Mouse (Mus musculus): ENCODE measurements at regions not wholly inside any gene's neighbourhood (a gene's known extent, or its start where the extent isn't known, plus 50 kb on each side); places are given as distances from the start of the nearest gene placed in this dataset.

DNA sequence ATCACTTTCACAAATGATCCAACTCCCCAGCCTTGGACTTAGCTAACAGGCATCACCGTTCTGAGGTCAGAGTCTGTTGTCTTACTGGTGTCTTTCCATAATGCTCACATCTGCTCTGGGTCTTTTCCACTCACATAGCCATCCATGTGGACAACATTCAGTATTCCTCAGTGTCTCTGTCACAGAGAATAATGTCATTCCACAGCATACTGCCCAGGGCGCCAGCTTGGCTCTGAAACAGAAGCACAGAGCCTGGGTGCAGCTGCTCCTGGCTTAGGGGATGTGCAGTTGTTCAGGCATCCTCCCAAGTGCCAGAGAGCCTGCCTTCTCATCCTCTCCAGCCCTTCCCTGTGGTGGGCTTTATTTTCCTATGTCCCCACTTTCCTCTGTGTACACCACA is 226.7 kb upstream of the Mki67 start:
- no peak overlapping the region for H3K9ac ChIP-seq (ENCODE audit: low read depth, low read length)
- no peaks in the 10 kb centered on the region for H3K36me3 ChIP-seq (ENCODE audit: control insufficient read depth, insufficient read depth, low read length)
- no peaks in the 10 kb centered on the region for H3K9me3 ChIP-seq (ENCODE audit: control insufficient read depth, low read length)
- no peak overlapping the region for H3K27ac ChIP-seq (replicated peaks; ENCODE audit: low read depth, low read length)
- no peak overlapping the region for H3K4me3 ChIP-seq (ENCODE audit: low read depth, low read length)
- peak; percentile 63 for DNase-seq (ENCODE audit: low spot score)
- 67% methylated on average over 2 of the region's 2 CpGs for WGBS
- no peaks in the 10 kb centered on the region for H3K27me3 ChIP-seq (replicated peaks; ENCODE audit: control insufficient read depth, insufficient read depth, low read length)
- H3K4me1 ChIP-seq (ENCODE audit: control insufficient read depth, insufficient read depth, low read length) = no peaks in the 10 kb centered on the region
- H3K4me2 ChIP-seq (ENCODE audit: low read depth, low read length) = no peak overlapping the region
- peak; percentile 44; the same call in 1 of the 2 replicates for ATAC-seq (ENCODE audit: low read depth)

- H3K9me3 ChIP-seq (ENCODE audit: control insufficient read depth, low read length) = no peaks in the 10 kb centered on the region
- ATAC-seq (ENCODE audit: low read depth) = peak; percentile 62; the same call in 1 of the 2 replicates
- no peak overlapping the region for H3K4me3 ChIP-seq (ENCODE audit: low read depth, low read length)
- no peaks in the 10 kb centered on the region for H3K36me3 ChIP-seq (ENCODE audit: control insufficient read depth, insufficient read depth, low read length)
- H3K9ac ChIP-seq (ENCODE audit: low read depth, low read length) = no peak overlapping the region
- no peak overlapping the region for H3K27ac ChIP-seq (replicated peaks; ENCODE audit: low read depth, low read length)
- whole genome bisulfite sequencing = 58% methylated on average over 5 of the region's 5 CpGs
- H3K4me1 ChIP-seq (ENCODE audit: control insufficient read depth, insufficient read depth, low read length) = no peaks in the 10 kb centered on the region
- H3K4me2 ChIP-seq (ENCODE audit: low read depth, low read length) = no peak overlapping the region
- H3K27me3 ChIP-seq (replicated peaks; ENCODE audit: control insufficient read depth, insufficient read depth, low read length) = no peaks in the 10 kb centered on the region
- DNase-seq (ENCODE audit: low spot score) = peak; percentile 76
Measured at GRCm38 (mm10) chr7:135946071-135946646, 230.0 kb upstream of the Mki67 start.

DNA sequence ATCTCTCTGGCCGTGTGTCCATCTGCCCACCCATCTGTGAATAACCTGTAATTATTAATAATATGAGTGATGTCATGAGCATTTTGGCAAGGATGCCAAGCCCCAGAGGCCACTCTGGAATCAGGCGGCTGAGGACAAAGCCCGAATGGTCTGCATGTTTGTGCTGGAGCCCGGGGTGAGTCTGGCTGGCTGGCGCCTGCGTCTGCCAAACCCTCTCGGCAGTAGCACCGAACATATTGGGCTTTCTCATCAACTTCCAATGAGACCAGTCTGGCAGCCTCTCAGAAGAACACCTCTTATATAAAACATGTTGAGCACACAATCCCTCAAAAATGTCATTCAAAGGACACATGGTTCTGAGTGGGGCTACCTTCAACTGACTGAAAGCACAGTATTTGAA is 244.9 kb upstream of the Mki67 start:
- Histone ChIP-seq H3K9ac (ENCODE audit: low read depth, low read length) (no peak overlapping the region), H3K36me3 (ENCODE audit: control insufficient read depth, insufficient read depth, low read length) (no peaks in the 10 kb centered on the region), H3K9me3 (ENCODE audit: control insufficient read depth, low read length) (no peaks in the 10 kb centered on the region), H3K27ac (replicated peaks; ENCODE audit: low read depth, low read length) (no peak overlapping the region), H3K4me2 (ENCODE audit: low read depth, low read length) (no peak overlapping the region), H3K27me3 (replicated peaks; ENCODE audit: control insufficient read depth, insufficient read depth, low read length) (no peaks in the 10 kb centered on the region), H3K4me3 (ENCODE audit: low read depth, low read length) (no peak overlapping the region), H3K4me1 (ENCODE audit: control insufficient read depth, insufficient read depth, low read length) (peaks cover 5% of the 10 kb centered on the region; the same call in 1 of the 2 replicates)
- 74% methylated on average over 8 of the region's 8 CpGs for WGBS
- DNase-seq (ENCODE audit: low spot score) = no peak
- no peak for ATAC-seq (ENCODE audit: low read depth)

GRCm38 (mm10) chr7:135965528-135965927 is 249.4 kb upstream of the Mki67 start:
- peak; percentile 37; the same call in 1 of the 2 replicates for ATAC-seq (ENCODE audit: low read depth)
- Histone ChIP-seq H3K4me3 (ENCODE audit: low read depth, low read length) (no peak overlapping the region), H3K9me3 (ENCODE audit: control insufficient read depth, low read length) (no peaks in the 10 kb centered on the region), H3K27me3 (replicated peaks; ENCODE audit: control insufficient read depth, insufficient read depth, low read length) (no peaks in the 10 kb centered on the region), H3K9ac (ENCODE audit: low read depth, low read length) (no peak overlapping the region), H3K36me3 (ENCODE audit: control insufficient read depth, insufficient read depth, low read length) (no peaks in the 10 kb centered on the region), H3K27ac (replicated peaks; ENCODE audit: low read depth, low read length) (no peak overlapping the region), H3K4me2 (ENCODE audit: low read depth, low read length) (no peak overlapping the region), H3K4me1 (ENCODE audit: control insufficient read depth, insufficient read depth, low read length) (peaks cover 10% of the 10 kb centered on the region; the same call in 1 of the 2 replicates)
- 65% methylated on average over 6 of the region's 6 CpGs for WGBS
- DNase-seq (ENCODE audit: low spot score) = no peak

DNA sequence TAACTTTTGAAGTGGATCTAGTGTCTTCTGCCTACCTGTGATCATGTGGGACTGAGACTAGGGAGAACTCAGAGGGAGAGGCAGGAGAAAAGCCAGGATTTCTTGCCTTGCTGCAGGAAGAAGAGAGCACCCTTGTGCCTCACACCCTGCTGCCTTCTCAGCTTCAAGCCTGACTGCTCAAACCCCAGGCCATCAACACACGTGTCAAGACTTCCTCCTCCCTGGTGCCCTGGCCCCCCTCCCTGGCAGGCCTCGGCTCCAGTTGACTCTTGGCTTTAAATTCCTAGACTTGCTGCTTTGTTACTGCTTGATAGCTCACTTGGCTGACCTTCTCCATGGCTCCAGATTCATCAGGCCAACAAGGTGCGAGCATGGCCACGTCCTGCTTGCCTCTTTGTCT is 250.1 kb upstream of the Mki67 start:
- no peak overlapping the region for H3K9ac ChIP-seq (ENCODE audit: low read depth, low read length)
- no peak overlapping the region for H3K4me3 ChIP-seq (ENCODE audit: low read depth, low read length)
- DNase-seq (ENCODE audit: low spot score) = no peak
- H3K36me3 ChIP-seq (ENCODE audit: control insufficient read depth, insufficient read depth, low read length) = no peaks in the 10 kb centered on the region
- ATAC-seq (ENCODE audit: low read depth) = no peak
- 39% methylated on average over 4 of the region's 4 CpGs for WGBS
- peaks cover 10% of the 10 kb centered on the region; the same call in 1 of the 2 replicates for H3K4me1 ChIP-seq (ENCODE audit: control insufficient read depth, insufficient read depth, low read length)
- H3K4me2 ChIP-seq (ENCODE audit: low read depth, low read length) = no peak overlapping the region
- H3K27me3 ChIP-seq (replicated peaks; ENCODE audit: control insufficient read depth, insufficient read depth, low read length) = no peaks in the 10 kb centered on the region
- H3K27ac ChIP-seq (replicated peaks; ENCODE audit: low read depth, low read length) = no peak overlapping the region
- no peaks in the 10 kb centered on the region for H3K9me3 ChIP-seq (ENCODE audit: control insufficient read depth, low read length)

GRCm38 (mm10) chr7:135968638-135969037 is 252.5 kb upstream of the Mki67 start:
- ATAC-seq (ENCODE audit: low read depth) = no peak

GRCm38 (mm10) chr7:135986021-135986420 is 269.9 kb upstream of the Mki67 start:
- 70% methylated on average over 6 of the region's 6 CpGs for WGBS
- H3K27ac ChIP-seq (replicated peaks; ENCODE audit: low read depth, low read length) = no peak overlapping the region
- H3K27me3 ChIP-seq (replicated peaks; ENCODE audit: control insufficient read depth, insufficient read depth, low read length) = no peaks in the 10 kb centered on the region
- H3K4me2 ChIP-seq (ENCODE audit: low read depth, low read length) = no peak overlapping the region
- no peak overlapping the region for H3K9ac ChIP-seq (ENCODE audit: low read depth, low read length)
- H3K36me3 ChIP-seq (ENCODE audit: control insufficient read depth, insufficient read depth, low read length) = no peaks in the 10 kb centered on the region
- no peaks in the 10 kb centered on the region for H3K9me3 ChIP-seq (ENCODE audit: control insufficient read depth, low read length)
- ATAC-seq (ENCODE audit: low read depth) = no peak
- DNase-seq (ENCODE audit: low spot score) = no peak
- no peak overlapping the region for H3K4me3 ChIP-seq (ENCODE audit: low read depth, low read length)
- H3K4me1 ChIP-seq (ENCODE audit: control insufficient read depth, insufficient read depth, low read length) = no peaks in the 10 kb centered on the region

More at GRCm38 (mm10) chr7:135968638-135969037, 252.5 kb upstream of the Mki67 start:
- Histone ChIP-seq H3K4me3 (ENCODE audit: low read depth, low read length) (no peak overlapping the region), H3K9ac (ENCODE audit: low read depth, low read length) (no peak overlapping the region), H3K27ac (replicated peaks; ENCODE audit: low read depth, low read length) (no peak overlapping the region), H3K4me2 (ENCODE audit: low read depth, low read length) (no peak overlapping the region), H3K4me1 (ENCODE audit: control insufficient read depth, insufficient read depth, low read length) (peaks cover 10% of the 10 kb centered on the region; the same call in 1 of the 2 replicates), H3K36me3 (ENCODE audit: control insufficient read depth, insufficient read depth, low read length) (no peaks in the 10 kb centered on the region), H3K27me3 (replicated peaks; ENCODE audit: control insufficient read depth, insufficient read depth, low read length) (no peaks in the 10 kb centered on the region), H3K9me3 (ENCODE audit: control insufficient read depth, low read length) (no peaks in the 10 kb centered on the region)
- WGBS = 68% methylated on average over 8 of the region's 8 CpGs
- DNase-seq (ENCODE audit: low spot score) = no peak

DNA sequence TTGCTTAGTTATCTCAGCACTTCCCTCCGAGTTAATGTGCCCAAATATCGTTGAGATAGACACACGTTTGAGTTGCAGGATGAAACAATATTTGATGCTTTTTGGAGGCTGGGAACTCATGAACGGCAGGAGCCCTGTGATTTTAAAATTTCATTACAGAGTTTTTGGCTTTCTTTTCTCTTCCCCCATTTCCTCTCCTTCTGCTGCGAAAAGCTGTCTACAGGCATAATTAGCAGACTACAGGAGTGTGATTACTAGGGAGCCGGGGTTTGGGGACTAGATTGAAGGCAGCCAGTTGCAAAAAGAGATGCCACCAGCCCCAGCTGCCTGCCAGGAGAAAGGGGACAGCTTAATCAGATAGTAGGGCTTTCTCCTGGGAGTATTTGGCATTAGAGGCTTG is 274.2 kb upstream of the Mki67 start:
- 55% methylated on average over 6 of the region's 6 CpGs for WGBS
- DNase-seq (ENCODE audit: low spot score) = no peak
- no peak overlapping the region for H3K4me2 ChIP-seq (ENCODE audit: low read depth, low read length)

GRCm38 (mm10) chr7:135996896-135997295 is 280.7 kb upstream of the Mki67 start:
- Histone ChIP-seq H3K27ac (replicated peaks; ENCODE audit: low read depth, low read length) (no peak overlapping the region), H3K9me3 (ENCODE audit: control insufficient read depth, low read length) (no peaks in the 10 kb centered on the region), H3K4me3 (ENCODE audit: low read depth, low read length) (no peak overlapping the region), H3K4me2 (ENCODE audit: low read depth, low read length) (no peak overlapping the region), H3K27me3 (replicated peaks; ENCODE audit: control insufficient read depth, insufficient read depth, low read length) (no peaks in the 10 kb centered on the region), H3K4me1 (ENCODE audit: control insufficient read depth, insufficient read depth, low read length) (peaks cover 32% of the 10 kb centered on the region), H3K36me3 (ENCODE audit: control insufficient read depth, insufficient read depth, low read length) (no peaks in the 10 kb centered on the region), H3K9ac (ENCODE audit: low read depth, low read length) (no peak overlapping the region)
- peak; percentile 50; the same call in 1 of the 2 replicates for ATAC-seq (ENCODE audit: low read depth)
- DNase-seq (ENCODE audit: low spot score) = no peak
- WGBS = 84% methylated on average over 10 of the region's 10 CpGs

More for the DNA sequence above, 274.2 kb upstream of the Mki67 start:
- ATAC-seq (ENCODE audit: low read depth) = no peak
- Histone ChIP-seq H3K36me3 (ENCODE audit: control insufficient read depth, insufficient read depth, low read length) (no peaks in the 10 kb centered on the region), H3K4me3 (ENCODE audit: low read depth, low read length) (no peak overlapping the region), H3K9me3 (ENCODE audit: control insufficient read depth, low read length) (no peaks in the 10 kb centered on the region), H3K27me3 (replicated peaks; ENCODE audit: control insufficient read depth, insufficient read depth, low read length) (no peaks in the 10 kb centered on the region), H3K27ac (replicated peaks; ENCODE audit: low read depth, low read length) (no peak overlapping the region), H3K4me1 (ENCODE audit: control insufficient read depth, insufficient read depth, low read length) (no peaks in the 10 kb centered on the region), H3K9ac (ENCODE audit: low read depth, low read length) (no peak overlapping the region)
